Mouse (Mus musculus) cerebellum, postnatal 10 days (tissue): ENCODE data around the gene Plekha8.

Experiments used
- DNase-seq, 2 experiments: peaks; one replicate each; pipeline ENCODE4 v3.0.0; 2021; ENCODE audit warnings: mixed read lengths in 2 of 2

The Plekha8 gene

GRCm38 (mm10) chr6:54594469-54595329, at the start of gene Plekha8:
TSS of gene Plekha8 (plus strand) at chr6:54595111.
- peak; percentile 95 to 97 for DNase-seq

- DNase-seq: peak; percentile 76
Observed at GRCm38 (mm10) chr6:54548314-54549019, 46.4 kb upstream of the Plekha8 start.

- DNase-seq: no peak
Observed at GRCm38 (mm10) chr6:54549311-54549710, 45.6 kb upstream of the Plekha8 start.

- DNase-seq: peak in 1 of 2 experiments; percentile 58
Observed at GRCm38 (mm10) chr6:54550801-54551323, 44.0 kb upstream of the Plekha8 start.

- DNase-seq: peak in 1 of 2 experiments; percentile 47
Observed at GRCm38 (mm10) chr6:54552721-54553413, 42.0 kb upstream of the Plekha8 start.

GRCm38 (mm10) chr6:54553632-54554031, 41.3 kb upstream of the Plekha8 start:
- DNase-seq: peak; percentile 62 to 66

GRCm38 (mm10) chr6:54554341-54555110, 40.4 kb upstream of the Plekha8 start:
- peak in 1 of 2 experiments; percentile 42 for DNase-seq

- no peak for DNase-seq
Observed at GRCm38 (mm10) chr6:54555816-54556215, 39.1 kb upstream of the Plekha8 start.

- no peak for DNase-seq
Observed at GRCm38 (mm10) chr6:54557671-54558070, 37.2 kb upstream of the Plekha8 start.

GRCm38 (mm10) chr6:54558466-54558865, 36.4 kb upstream of the Plekha8 start:
- DNase-seq: peak; percentile 60 to 74

- DNase-seq: peak in 1 of 2 experiments; percentile 38
Observed at GRCm38 (mm10) chr6:54562018-54562809, 32.7 kb upstream of the Plekha8 start.

GRCm38 (mm10) chr6:54563561-54563960, 31.4 kb upstream of the Plekha8 start:
- no peak for DNase-seq

- DNase-seq: peak in 1 of 2 experiments; percentile 30
Observed at GRCm38 (mm10) chr6:54564506-54564991, 30.4 kb upstream of the Plekha8 start.

GRCm38 (mm10) chr6:54565012-54565411, 29.9 kb upstream of the Plekha8 start:
- peak; percentile 74 to 80 for DNase-seq

GRCm38 (mm10) chr6:54565665-54566545, 29.0 kb upstream of the Plekha8 start, which contains the start of gene Scrn1:
TSS of gene Scrn1 (minus strand) at chr6:54566489.
- DNase-seq: peak; percentile 84 to 86

- no peak for DNase-seq
Observed at GRCm38 (mm10) chr6:54566546-54566919, 28.4 kb upstream of the Plekha8 start.

GRCm38 (mm10) chr6:54569776-54570175, 25.1 kb upstream of the Plekha8 start:
- no peak for DNase-seq

- DNase-seq: no peak
Observed at GRCm38 (mm10) chr6:54573218-54573955, 21.5 kb upstream of the Plekha8 start.

GRCm38 (mm10) chr6:54586175-54586574, 8.7 kb upstream of the Plekha8 start:
- peak; percentile 78 to 86 for DNase-seq
